Mouse (Mus musculus): ENCODE results near the gene Stpg3. TPM values are rescaled to one million over a fixed set of nuclear protein-coding genes. Genes with fewer than 3 reads are reported as not detected.

Stpg3 gene
- polyA plus RNA-seq, 1 experiment from 2014 or later = not detected

DNA sequence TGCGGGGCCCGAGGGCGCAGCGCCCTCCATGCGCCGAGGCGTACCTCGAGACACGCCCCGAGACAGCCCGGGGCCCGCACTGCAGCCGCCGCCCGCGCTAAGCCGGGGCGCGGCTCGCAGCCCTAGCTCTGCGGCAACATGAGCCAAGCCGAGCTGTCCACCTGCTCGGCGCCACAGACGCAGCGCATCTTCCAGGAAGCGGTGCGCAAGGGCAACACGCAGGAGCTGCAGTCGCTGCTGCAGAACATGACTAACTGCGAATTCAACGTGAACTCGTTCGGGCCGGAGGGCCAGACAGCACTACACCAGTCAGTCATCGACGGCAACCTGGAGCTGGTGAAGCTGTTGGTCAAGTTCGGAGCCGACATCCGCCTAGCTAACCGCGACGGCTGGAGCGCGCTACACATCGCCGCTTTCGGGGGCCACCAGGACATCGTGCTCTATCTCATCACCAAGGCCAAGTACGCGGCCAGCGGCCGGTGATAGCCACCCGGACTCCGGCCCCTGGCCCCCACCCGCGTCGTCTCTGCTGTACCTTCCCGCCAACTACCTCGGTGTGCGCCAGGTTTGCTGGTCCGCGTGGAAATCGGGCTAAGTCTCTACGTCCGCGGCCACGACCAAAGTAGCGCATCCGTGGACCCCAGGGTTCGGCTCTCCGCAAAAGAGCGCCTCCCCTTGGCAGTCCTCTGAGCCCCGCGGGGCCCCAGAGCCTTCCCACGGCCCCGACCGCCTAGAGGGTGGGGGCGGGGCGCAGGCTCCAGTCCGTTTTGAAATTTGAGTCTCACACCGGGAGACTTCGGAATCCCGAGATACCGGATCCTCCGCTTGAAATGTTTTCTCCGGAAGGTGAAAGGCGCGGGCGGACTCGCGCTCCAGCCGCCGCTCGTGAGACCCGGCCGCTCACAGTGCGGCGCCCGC, 33.2 kb downstream of the Stpg3 start:
- H3K9me3 ChIP-seq (ENCODE audit: control insufficient read depth) = no peaks in the 10 kb centered on the region
- H3K4me2 ChIP-seq (replicated peaks; ENCODE audit: low read depth) = peak overlapping the region; percentile 92
- peak; percentile 72 for ATAC-seq
- no peaks in the 10 kb centered on the region for H3K36me3 ChIP-seq (ENCODE audit: control insufficient read depth, insufficient read depth)
- under 1% methylated on average over 92 of the region's 100 CpGs for WGBS
- TF ChIP-seq CTCF (IDR thresholded peaks at IDR 0.05; ENCODE audit: low read depth) = peak; percentile 50
- peak overlapping the region; percentile 95 for H3K27ac ChIP-seq (ENCODE audit: low read depth, low read length)
- H3K9ac ChIP-seq (ENCODE audit: low read depth, low read length) = peak overlapping the region; percentile 65
- peak overlapping the region; percentile 64 for H3K4me3 ChIP-seq (ENCODE audit: low read depth, low read length)
- peaks cover 15% of the 10 kb centered on the region for H3K4me1 ChIP-seq (replicated peaks; ENCODE audit: control insufficient read depth, insufficient read depth, low read length)
- H3K27me3 ChIP-seq (replicated peaks; ENCODE audit: control insufficient read depth, insufficient read depth, low read length) = no peaks in the 10 kb centered on the region

DNA sequence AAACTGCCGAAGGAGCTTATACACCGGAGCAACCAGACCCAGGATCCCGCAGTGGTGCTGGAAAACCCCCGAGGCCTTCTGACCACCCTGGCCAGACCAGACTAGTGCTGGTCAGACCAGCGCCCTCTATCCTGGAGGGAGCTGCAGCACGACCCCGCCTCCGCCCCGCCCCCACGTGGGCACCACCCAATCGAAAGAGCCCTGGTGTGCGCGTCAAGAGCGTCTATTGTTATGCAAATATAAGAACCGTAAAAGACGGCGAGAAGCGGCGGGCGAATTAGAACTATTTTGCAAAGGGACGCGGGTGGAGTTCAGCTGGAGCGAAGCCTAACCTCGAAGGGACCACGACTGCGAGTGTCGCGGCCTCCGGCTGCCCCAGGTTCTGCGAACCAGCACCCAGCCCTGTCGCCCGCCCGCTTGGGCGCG, 33.9 kb downstream of the Stpg3 start, which contains the start of gene Nrarp:
Gene Nrarp (plus strand): TSS at position 281 of the 426 bp plus-strand sequence.
- Histone ChIP-seq H3K36me3 (ENCODE audit: control insufficient read depth, insufficient read depth) (no peaks in the 10 kb centered on the region), H3K9me3 (ENCODE audit: control insufficient read depth) (no peaks in the 10 kb centered on the region), H3K27me3 (replicated peaks; ENCODE audit: control insufficient read depth, insufficient read depth, low read length) (no peaks in the 10 kb centered on the region), H3K27ac (ENCODE audit: low read depth, low read length) (peak within 1 kb of the TSS; percentile 95), H3K4me2 (replicated peaks; ENCODE audit: low read depth) (peak within 1 kb of the TSS; percentile 92), H3K4me3 (ENCODE audit: low read depth, low read length) (peak within 1 kb of the TSS; percentile 64), H3K9ac (ENCODE audit: low read depth, low read length) (peak within 1 kb of the TSS; percentile 65), H3K4me1 (replicated peaks; ENCODE audit: control insufficient read depth, insufficient read depth, low read length) (peaks cover 20% of the 10 kb centered on the region)
- 0% methylated on average over 28 of the region's 35 CpGs for WGBS
- peak; percentile 75 for TF ChIP-seq CTCF (IDR thresholded peaks at IDR 0.05; ENCODE audit: low read depth)
- ATAC-seq = peak; percentile 84

DNA sequence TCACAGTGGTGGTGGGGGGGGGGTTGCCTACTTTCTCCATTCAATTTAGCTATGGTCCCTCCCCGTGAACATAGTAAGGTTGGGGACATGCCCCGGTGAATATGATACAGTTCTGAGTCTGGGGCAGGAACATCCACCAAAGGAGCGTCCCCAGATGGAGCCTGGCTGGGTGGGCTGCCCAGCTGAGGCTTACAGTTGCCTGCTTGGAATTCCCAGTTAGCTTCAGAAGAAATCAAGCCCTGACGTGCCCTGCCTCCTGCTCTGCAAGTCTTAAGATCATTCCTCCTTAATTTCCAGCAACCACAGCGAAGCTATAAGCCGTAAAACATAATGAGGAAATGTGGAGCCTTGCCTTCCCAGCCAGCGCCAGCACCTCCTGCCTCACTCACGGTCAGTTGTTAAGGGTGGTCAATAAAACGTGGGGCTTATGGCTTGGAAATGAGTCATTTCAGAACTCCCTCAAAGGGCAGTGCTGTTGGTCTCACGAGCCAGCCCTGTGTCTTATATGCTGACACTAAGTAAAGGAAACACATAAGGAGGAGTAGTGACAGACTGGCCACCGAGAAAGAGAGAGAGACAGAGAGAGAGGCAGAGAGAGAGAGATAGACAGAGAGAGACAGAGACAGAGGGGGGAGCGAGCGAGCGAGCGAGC, 34.7 kb downstream of the Stpg3 start:
- H3K36me3 ChIP-seq (ENCODE audit: control insufficient read depth, insufficient read depth) = no peaks in the 10 kb centered on the region
- TF ChIP-seq CTCF (IDR thresholded peaks at IDR 0.05; ENCODE audit: low read depth) = no peak
- H3K27me3 ChIP-seq (replicated peaks; ENCODE audit: control insufficient read depth, insufficient read depth, low read length) = no peaks in the 10 kb centered on the region
- ATAC-seq = peak; percentile 21; the same call in 1 of the 2 replicates
- H3K9me3 ChIP-seq (ENCODE audit: control insufficient read depth) = no peaks in the 10 kb centered on the region
- 30% methylated on average over 15 of the region's 15 CpGs for WGBS
- H3K4me2 ChIP-seq (replicated peaks; ENCODE audit: low read depth) = peak overlapping the region; percentile 92
- H3K27ac ChIP-seq (ENCODE audit: low read depth, low read length) = peak overlapping the region; percentile 95
- peak overlapping the region; percentile 64 for H3K4me3 ChIP-seq (ENCODE audit: low read depth, low read length)
- H3K4me1 ChIP-seq (replicated peaks; ENCODE audit: control insufficient read depth, insufficient read depth, low read length) = peaks cover 25% of the 10 kb centered on the region
- 0 out of 2 replicates have a peak overlapping the region, but pooled peaks have one; percentile 51 for H3K9ac ChIP-seq (ENCODE audit: low read depth, low read length)

DNA sequence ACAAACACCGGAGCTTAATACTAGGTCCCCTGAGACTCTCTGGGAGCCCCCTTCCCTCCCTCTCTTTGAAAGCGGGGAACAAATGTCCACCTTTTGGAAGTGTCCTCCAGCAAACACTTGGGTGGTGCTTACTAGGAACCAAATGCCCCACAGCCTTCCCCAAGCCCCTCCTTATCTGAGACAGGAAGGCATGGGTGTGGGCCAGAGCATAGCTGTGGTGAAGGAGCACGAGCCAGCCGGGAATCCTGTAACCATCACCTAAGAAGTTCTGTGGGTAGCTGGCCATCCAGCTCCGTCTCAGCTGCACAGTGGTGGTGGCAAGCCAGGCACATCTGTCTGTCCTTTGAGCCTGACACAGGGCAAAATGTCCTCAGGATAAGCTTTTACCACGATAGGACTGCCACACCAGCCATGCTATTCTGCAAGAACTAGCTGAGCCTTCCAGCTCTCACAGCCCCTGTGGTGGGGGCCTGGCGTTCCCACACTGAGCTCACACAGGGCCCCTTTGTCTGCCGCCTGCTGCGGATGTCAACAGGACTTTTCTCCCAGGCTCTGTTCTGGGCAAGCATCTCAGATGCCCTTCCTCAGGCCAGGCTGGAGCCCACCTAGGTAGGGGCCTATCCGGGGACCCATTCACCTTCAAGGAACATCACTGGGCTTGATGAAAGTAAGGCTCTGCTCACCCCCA, 36.0 kb downstream of the Stpg3 start:
- no peaks in the 10 kb centered on the region for H3K27me3 ChIP-seq (replicated peaks; ENCODE audit: control insufficient read depth, insufficient read depth, low read length)
- peaks cover 32% of the 10 kb centered on the region for H3K4me1 ChIP-seq (replicated peaks; ENCODE audit: control insufficient read depth, insufficient read depth, low read length)
- H3K9ac ChIP-seq (ENCODE audit: low read depth, low read length) = no peak overlapping the region
- TF ChIP-seq CTCF (IDR thresholded peaks at IDR 0.05; ENCODE audit: low read depth) = no peak
- 56% methylated on average over 10 of the region's 10 CpGs for WGBS
- ATAC-seq = no peak
- no peak overlapping the region for H3K27ac ChIP-seq (ENCODE audit: low read depth, low read length)
- no peak overlapping the region for H3K4me2 ChIP-seq (replicated peaks; ENCODE audit: low read depth)
- H3K36me3 ChIP-seq (ENCODE audit: control insufficient read depth, insufficient read depth) = no peaks in the 10 kb centered on the region
- no peak overlapping the region for H3K4me3 ChIP-seq (ENCODE audit: low read depth, low read length)
- H3K9me3 ChIP-seq (ENCODE audit: control insufficient read depth) = no peaks in the 10 kb centered on the region

DNA sequence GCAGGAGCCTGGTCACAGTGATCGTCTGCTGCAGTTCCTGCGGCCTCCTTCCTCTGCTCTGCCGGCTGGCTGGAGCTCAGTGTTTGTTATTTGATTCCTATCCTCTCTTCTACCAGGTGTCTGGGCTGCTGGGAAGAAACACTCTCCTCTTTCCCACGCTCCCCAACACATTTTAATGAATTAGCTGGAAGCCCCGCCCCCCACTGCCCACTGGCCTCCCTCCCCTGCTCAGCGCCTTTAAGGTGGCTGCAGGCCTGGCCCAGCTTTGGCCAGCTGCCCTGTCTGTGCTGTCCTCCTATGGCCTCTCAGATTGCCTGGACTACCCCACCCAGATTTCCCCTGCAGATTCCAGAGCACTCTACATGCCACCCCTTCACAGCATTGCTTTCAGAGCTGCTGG, 36.8 kb downstream of the Stpg3 start:
- Histone ChIP-seq H3K27me3 (replicated peaks; ENCODE audit: control insufficient read depth, insufficient read depth, low read length) (no peaks in the 10 kb centered on the region), H3K4me2 (replicated peaks; ENCODE audit: low read depth) (peak overlapping the region; percentile 18; the same call in 1 of the 2 replicates), H3K9me3 (ENCODE audit: control insufficient read depth) (no peaks in the 10 kb centered on the region), H3K36me3 (ENCODE audit: control insufficient read depth, insufficient read depth) (no peaks in the 10 kb centered on the region), H3K27ac (ENCODE audit: low read depth, low read length) (peak overlapping the region; percentile 15; the same call in 1 of the 2 replicates), H3K4me1 (replicated peaks; ENCODE audit: control insufficient read depth, insufficient read depth, low read length) (peaks cover 38% of the 10 kb centered on the region), H3K9ac (ENCODE audit: low read depth, low read length) (no peak overlapping the region), H3K4me3 (ENCODE audit: low read depth, low read length) (no peak overlapping the region)
- no peak for ATAC-seq
- no peak for TF ChIP-seq CTCF (IDR thresholded peaks at IDR 0.05; ENCODE audit: low read depth)
- 13% methylated on average over 5 of the region's 6 CpGs for WGBS

Measured in intestine, postnatal 0 days (tissue).